Mouse (Mus musculus): ENCODE results near the gene Gm6525.

Gene Gm6525

DNA sequence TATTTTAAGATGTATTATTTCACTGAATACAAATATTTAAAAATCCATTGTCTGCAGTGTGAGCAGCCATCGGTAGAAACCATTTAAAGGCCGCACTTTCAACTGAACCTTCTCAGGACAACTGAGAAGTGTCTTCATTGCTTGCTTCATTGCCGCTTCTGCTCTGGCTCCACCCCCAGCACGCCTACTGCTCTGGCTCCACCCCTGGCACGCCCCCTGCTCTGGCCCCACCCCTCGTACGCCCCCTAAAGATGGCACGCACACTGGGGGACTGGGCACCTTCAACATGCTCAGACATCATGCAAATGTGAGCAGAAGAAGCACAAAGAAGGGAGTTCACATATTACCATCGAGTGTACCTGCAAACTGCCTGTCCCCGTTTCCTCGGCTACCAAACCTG is 1.5 kb upstream of the Gm6525 start:
- DNase-seq (ENCODE audit: low spot score): no peak

DNA sequence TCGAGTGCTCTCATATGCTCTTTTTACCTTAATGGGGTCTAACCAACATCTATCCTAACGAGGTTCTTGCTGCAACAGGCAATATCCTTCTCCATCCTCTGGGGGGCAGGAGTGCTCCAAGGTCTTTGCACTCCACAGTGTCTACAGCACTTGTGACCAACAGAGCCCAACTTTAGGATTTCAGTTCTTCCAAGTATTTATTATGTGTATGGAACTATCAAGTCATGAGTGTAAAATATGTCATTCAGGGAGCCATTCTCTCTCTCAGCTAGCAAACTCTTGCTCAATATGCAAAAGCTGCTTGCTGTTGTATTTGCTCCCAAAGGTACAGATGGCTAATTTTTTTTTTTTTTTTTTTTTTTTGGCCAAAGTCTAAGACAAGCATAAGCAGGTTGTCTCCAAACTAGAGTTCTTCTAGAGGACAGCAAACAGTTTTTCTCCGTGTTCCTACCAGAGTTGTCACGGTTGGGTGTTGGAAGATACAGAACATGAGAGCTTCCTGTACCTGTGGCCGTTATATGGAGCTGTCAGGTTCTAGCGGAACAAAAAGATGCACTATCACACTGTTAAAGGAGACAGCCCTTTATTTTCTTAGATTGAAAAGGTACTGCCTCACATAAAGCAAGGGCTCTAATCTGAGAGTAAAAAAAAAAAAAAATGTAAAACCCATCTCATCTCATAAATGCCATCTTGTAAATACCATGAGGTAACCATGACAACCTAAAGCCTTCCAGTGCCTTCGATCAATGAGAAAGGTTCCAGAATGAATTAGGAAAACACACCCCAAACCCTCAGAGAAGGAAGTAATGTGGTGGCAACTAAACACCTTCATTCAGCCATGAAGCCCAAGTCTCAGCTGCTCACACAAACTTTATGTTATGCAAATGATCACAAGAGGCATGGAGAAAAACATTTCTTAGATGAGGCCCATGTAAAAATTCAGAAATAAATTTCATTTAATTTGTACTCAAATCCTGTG is 1.7 kb downstream of the Gm6525 start:
- DNase-seq (ENCODE audit: low spot score): peak; percentile 73

GRCm38 (mm10) chr3:84177834-84178233 is 3.9 kb downstream of the Gm6525 start:
- DNase-seq (ENCODE audit: low spot score): no peak

GRCm38 (mm10) chr3:84180304-84180703 is 6.4 kb downstream of the Gm6525 start:
- no peak for DNase-seq (ENCODE audit: low spot score)

DNA sequence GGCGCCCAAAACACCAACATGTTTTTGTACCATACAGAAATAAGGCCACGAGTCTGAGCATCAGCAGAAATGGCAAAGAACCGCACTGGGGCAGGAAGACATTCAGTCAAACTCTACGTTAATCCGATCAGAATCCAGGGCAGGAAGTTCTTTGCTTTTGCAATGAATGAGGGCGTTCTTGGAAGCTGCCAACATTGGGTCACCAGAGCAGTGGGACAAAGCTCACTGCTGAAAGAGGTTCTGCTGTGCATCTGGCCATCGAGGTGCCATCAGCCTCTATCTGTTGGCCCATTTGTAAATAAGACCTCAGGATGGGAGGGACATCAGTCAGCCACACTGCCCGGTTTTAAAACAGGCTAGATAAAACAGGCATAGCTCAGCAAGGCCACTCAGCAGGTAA is 7.2 kb downstream of the Gm6525 start:
- DNase-seq (ENCODE audit: low spot score): no peak

- no peak for DNase-seq (ENCODE audit: low spot score)
Measured at GRCm38 (mm10) chr3:84181717-84182116, 7.8 kb downstream of the Gm6525 start.

GRCm38 (mm10) chr3:84189629-84190173 is 15.8 kb downstream of the Gm6525 start:
- DNase-seq (ENCODE audit: low spot score): no peak

DNA sequence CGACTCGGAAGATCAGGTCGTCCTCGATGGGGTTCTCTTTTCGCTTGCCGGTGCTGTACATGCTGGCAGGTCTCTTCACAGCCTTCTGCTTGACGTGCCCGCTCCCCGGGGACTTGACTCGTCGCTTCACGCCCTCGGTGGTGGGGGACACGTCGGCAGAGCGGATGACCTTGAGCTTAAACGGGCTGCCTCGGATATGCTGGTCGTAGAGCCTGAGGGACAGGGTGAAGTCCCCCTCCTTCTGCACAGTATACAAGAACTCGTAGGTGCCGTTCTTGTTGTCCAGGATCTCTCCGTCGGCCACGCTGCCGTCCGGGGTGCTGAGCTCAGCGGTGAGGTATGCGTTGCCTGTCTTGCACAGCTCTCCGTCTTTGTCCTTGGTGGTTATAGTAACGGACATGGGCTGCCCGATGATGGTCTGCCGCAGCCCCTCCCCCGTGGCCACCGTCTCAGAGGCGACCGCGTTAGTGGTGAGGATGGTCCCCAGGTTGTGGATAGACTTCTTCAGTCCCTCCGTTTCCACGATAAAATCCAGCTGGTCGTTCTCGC is 16.7 kb downstream of the Gm6525 start:
- no peak for DNase-seq (ENCODE audit: low spot score)

- DNase-seq (ENCODE audit: low spot score): no peak
Measured at GRCm38 (mm10) chr3:84191141-84191881, 17.4 kb downstream of the Gm6525 start.

GRCm38 (mm10) chr3:84193881-84194280 is 20.0 kb downstream of the Gm6525 start:
- DNase-seq (ENCODE audit: low spot score): no peak

- no peak for DNase-seq (ENCODE audit: low spot score)
Measured at GRCm38 (mm10) chr3:84198229-84198628, 24.3 kb downstream of the Gm6525 start.

DNA sequence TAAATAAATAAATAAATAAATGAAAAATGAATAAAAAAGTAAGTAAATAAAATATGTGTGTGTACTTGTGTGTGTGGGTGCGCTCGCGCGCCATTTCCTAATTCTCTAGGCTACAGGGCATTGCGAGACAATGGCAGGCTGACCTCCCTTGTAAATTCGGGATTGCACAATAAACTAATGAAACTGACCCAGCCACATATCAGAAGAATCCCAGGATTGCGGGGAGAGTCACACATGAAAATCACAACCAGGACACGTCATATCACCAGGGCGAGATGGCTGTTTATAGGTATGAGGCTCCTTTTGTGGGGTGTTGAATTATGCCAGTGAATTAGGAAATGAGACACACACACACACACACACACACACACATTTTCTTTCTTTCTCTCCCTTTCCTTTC is 25.6 kb downstream of the Gm6525 start:
- DNase-seq (ENCODE audit: low spot score): no peak

GRCm38 (mm10) chr3:84200559-84201420 is 26.9 kb downstream of the Gm6525 start:
- no peak for DNase-seq (ENCODE audit: low spot score)

DNA sequence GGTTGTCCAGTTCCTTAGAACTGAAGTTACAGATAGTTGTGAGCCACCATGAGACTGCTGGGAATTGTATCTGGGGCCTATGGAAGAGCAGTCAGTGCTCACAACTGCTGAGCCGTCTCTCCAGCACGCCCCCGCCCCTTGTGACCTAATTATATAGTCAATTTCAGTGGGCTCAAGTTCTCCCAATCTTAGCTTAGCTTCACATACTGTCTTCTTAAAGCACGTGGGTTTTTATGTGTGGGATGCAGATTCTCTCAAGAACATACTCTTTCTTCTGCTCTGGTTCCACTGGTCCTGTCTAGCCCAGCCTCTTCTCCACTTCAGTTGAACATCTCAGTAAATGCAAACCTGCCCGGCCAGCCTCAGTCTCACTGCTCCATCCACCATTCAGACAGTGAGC is 30.7 kb downstream of the Gm6525 start:
- DNase-seq (ENCODE audit: low spot score): no peak

- DNase-seq (ENCODE audit: low spot score): peak; percentile 53
Measured at GRCm38 (mm10) chr3:84205650-84206049, 31.7 kb downstream of the Gm6525 start.

DNA sequence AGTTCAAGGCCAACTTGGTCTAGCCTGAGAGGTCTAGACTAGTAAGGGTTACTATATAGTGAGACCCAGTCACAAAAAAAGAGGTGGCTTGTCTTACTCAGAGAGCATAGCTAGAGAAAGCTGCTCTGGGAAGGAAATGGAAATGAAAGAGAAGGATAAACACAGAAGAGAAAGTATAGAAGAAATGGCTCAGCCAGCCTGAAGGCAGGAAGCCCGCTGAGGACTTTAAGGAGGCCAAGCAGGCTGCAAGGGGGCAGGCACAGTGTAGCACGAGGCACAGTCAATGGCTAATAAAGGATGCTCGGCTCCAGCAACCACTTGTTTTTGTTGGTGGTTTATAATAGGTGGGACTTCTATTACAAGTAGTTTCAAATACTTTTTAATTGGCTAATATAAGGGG is 32.2 kb downstream of the Gm6525 start:
- no peak for DNase-seq (ENCODE audit: low spot score)

- DNase-seq (ENCODE audit: low spot score): no peak
Measured at GRCm38 (mm10) chr3:84207366-84207765, 33.5 kb downstream of the Gm6525 start.

GRCm38 (mm10) chr3:84208475-84208874 is 34.6 kb downstream of the Gm6525 start:
- DNase-seq (ENCODE audit: low spot score): no peak

DNA sequence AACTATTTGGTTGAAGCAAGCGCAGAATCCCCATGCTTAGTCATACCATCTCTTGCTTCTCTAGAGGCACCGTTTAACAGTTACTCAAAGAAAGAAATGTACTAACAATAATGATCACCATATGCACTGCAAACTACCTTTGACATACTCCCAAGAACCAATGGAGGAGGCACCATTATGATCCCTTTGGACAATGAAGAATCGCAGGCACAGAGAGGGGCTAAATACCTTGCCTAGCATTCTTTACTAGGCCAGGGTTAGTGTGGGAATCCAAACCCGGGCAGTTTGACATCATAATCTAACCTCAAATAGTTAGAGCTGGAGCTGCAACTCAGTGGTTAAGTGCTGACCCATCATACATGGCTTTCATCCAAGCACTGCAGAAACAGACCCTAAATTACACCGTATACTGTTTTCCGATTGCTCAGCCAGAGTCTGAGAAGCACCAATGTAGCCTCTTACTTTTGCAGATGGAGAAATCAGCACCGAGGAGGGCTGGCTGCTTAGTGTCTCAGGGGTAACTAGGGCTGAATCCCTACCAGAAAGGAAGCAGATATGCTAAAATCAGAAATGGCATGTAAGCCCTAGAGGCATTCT is 35.1 kb downstream of the Gm6525 start:
- no peak for DNase-seq (ENCODE audit: low spot score)

DNA sequence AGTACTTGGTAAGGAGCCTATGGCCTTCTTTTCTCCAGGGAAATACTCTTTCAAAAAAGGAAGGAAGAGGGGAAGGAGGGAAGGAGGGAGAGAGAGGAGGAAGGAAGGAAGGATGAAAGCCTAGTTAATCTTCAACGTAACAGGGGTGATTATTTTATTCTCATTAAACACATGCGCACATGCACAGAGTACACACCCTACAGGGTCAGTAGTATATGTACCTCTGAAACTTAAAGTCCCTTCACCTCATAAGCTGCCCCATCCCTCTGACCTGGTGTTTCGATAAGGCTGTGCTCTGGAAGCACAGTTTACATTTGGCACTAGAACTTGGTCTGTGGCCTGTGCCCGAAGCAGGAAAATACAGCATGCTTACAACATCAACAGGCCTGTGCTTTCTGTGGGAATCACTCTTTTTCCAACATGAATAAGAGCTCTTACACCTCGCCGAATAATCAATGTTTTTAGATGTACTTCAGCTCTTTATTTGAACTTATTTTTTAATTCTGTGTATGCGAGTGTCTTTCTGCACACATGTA is 37.5 kb downstream of the Gm6525 start:
- DNase-seq (ENCODE audit: low spot score): no peak

DNA sequence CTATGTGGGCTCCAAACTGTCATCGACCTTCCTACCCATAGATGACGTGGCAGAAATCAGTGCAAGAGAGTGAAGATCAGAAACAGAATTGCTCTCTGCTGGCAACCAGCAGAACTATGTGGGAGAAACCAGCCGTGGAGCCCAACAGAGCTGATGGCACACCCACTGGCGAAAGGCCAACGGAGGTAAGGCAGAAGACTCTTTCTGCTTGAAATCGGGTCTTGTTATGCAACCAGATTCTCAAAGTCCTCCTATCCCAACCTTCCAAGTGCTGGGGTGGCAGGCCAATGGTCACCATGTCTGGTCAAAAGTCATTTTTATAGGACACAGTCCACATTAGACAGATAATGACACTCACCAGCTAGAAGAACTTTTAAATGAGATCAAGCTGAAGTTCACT is 40.6 kb downstream of the Gm6525 start:
- no peak for DNase-seq (ENCODE audit: low spot score)
